Mouse (Mus musculus) small intestine, adult 2 months (tissue): ENCODE data around the gene Nfasc.

Experiments
- CTCF ChIP-seq: fragments of 200-500 bp; IDR thresholded peaks from 2 replicates; pipeline ENCODE4 v1.5.1; 2012; ENCODE audit warnings: low read depth, mild to moderate bottlenecking, control low read depth, inconsistent platforms, low read length, moderate library complexity, mixed read lengths; ENCODE audit not compliant: insufficient replicate concordance, insufficient read length; ENCODE audit errors: extremely low read depth
- POLR2A ChIP-seq: fragments of 200-500 bp; IDR thresholded peaks from 2 replicates; pipeline ENCODE4 v1.6.1; 2012; ENCODE audit warnings: low read depth, mild to moderate bottlenecking, control low read depth, inconsistent platforms, low read length, moderate library complexity

DNA sequence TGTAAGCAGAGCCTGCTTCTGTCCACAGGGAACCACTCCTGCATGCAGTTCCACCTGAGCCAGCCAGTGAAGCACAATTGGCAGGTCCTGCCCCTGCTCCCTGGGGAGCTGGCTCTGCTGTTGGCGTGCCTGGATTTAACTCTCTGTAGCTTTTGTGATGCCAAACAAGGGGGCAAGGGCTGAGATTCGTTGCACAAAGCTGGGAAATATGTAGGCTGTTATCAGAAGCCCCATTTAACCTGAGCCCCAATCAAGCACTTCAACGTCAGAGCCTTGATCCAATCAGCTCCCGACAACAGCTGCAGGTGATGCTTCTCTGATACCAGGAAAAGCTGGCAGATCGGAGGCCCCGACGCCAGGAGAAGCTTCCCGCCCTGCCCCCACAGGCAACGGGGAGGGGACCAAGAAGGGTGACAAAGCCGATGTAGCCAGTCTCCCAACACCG, 2.5 kb downstream of the Nfasc start:
- no peak for TF ChIP-seq POLR2A
- TF ChIP-seq CTCF, result no peak
